Mouse (Mus musculus) small intestine, adult 2 months (tissue): ENCODE data around the gene Eral1. TPM values are rescaled to one million over a fixed set of nuclear protein-coding genes. Genes with fewer than 3 reads are reported as not detected.

Experiments used
- H3K27ac ChIP-seq: fragments of 200-500 bp; 2 replicates; pipeline ENCODE4 v1.5.1; 2012; ENCODE audit warnings: low read depth, low read length, control low read depth, inconsistent platforms; ENCODE audit not compliant: insufficient read depth
- H3K27me3 ChIP-seq: fragments of 200-500 bp; 2 replicates; pipeline ENCODE4 v1.6.1; 2012; ENCODE audit warnings: mild to moderate bottlenecking, moderate library complexity, low read length, inconsistent platforms; ENCODE audit not compliant: control insufficient read depth, insufficient read depth
- H3K36me3 ChIP-seq: fragments of 200-500 bp; 2 replicates; pipeline ENCODE4 v1.6.1; 2012; ENCODE audit warnings: mild to moderate bottlenecking, low read length, control low read depth, inconsistent platforms; ENCODE audit not compliant: control insufficient read depth, insufficient read depth
- H3K4me1 ChIP-seq: fragments of 200-500 bp; 2 replicates; pipeline ENCODE4 v1.6.1; 2012; ENCODE audit warnings: low read length, inconsistent platforms, mixed read lengths; ENCODE audit not compliant: control insufficient read depth, insufficient read depth, insufficient read length
- H3K4me3 ChIP-seq: fragments of 200-500 bp; 2 replicates; pipeline ENCODE4 v1.5.1; 2012; ENCODE audit warnings: low read depth, mild to moderate bottlenecking, control low read depth, inconsistent platforms, low read length, moderate library complexity
- CTCF ChIP-seq: fragments of 200-500 bp; IDR thresholded peaks from 2 replicates; pipeline ENCODE4 v1.5.1; 2012; ENCODE audit warnings: low read depth, mild to moderate bottlenecking, control low read depth, inconsistent platforms, low read length, moderate library complexity, mixed read lengths; ENCODE audit not compliant: insufficient replicate concordance, insufficient read length; ENCODE audit errors: extremely low read depth
- POLR2A ChIP-seq: fragments of 200-500 bp; IDR thresholded peaks from 2 replicates; pipeline ENCODE4 v1.6.1; 2012; ENCODE audit warnings: low read depth, mild to moderate bottlenecking, control low read depth, inconsistent platforms, low read length, moderate library complexity
- WGBS: fragments of 180-500 bp; shearing (Covaris S2); methylation state at CpG from one replicate; pipeline ENCODE4 v1.1.7; 2018; 5-methylcytosine and 5-hydroxymethylcytosine counted together
- polyA plus RNA-seq: library from polyadenylated mRNA; depleted of rRNA; stranded (reverse); fragments of >200 nt; gene quantifications from 2 replicates; pipeline ENCODE4 v1.2.3, GENCODE M21; 2012

Eral1 gene
- polyA plus RNA-seq, 1 experiment = 17.3 TPM

DNA sequence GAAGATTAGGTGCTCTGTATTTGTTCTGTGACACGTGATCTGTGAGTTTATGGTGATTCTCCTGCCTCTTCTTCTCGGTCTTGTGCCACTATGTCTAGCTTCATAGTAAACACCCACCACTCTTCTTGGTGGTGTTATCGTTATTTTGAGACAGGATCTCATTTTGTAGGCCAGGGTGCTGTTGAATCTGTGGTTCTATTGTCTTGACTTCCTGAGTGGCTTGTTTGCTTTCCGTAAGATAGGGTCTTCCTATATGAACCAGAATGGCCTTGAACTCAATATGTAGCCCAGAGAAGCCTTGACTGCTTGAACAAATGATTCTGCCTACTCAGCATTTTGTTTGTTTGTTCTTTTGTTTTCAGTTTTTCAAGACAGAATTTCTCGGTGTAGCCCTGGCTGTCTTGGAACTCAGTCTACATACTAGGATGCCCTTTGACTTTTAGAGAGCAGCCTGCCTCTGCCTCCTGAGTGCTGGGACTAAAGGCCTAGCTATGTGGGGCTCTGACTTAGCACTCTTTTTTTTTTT is 7.6 kb upstream of the Eral1 start:
- no peak overlapping the region for H3K27ac ChIP-seq
- H3K36me3 ChIP-seq = no peaks in the 10 kb centered on the region
- H3K4me1 ChIP-seq = no peaks in the 10 kb centered on the region
- H3K4me3 ChIP-seq = no peak overlapping the region
- no peak for TF ChIP-seq CTCF
- no peak for TF ChIP-seq POLR2A
- 67% methylated on average over 5 of the region's 5 CpGs for WGBS
- H3K27me3 ChIP-seq = no peaks in the 10 kb centered on the region

- Histone ChIP-seq H3K27me3 (no peaks in the 10 kb centered on the region), H3K4me3 (no peak overlapping the region), H3K27ac (no peak overlapping the region), H3K4me1 (no peaks in the 10 kb centered on the region), H3K36me3 (no peaks in the 10 kb centered on the region)
- WGBS = 61% methylated on average over 4 of the region's 4 CpGs
- TF ChIP-seq CTCF = no peak
- no peak for TF ChIP-seq POLR2A
Measured at GRCm38 (mm10) chr11:78086925-78087479, 6.8 kb upstream of the Eral1 start.

DNA sequence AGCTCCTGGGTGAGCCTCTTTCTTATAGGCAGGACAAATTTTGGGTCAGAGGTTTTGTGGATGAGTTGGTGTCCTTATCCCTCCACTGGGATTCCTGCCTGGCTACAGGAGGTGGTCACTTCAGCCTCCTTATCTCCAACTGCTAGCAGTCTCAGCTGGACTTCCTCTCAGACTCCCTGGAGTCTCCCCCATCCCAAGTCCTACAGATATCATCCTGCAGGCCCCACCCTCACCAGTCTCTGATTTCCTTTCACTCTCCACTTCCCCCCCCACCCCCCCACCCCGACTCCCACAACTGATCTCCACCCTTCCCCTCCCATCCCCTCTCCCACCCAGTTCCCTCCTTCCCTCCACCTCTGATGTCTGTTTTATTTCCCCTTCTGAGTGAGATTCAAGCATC is 3.4 kb upstream of the Eral1 start:
- TF ChIP-seq CTCF (no peak), POLR2A (no peak)
- no peaks in the 10 kb centered on the region for H3K27me3 ChIP-seq
- no peaks in the 10 kb centered on the region for H3K4me1 ChIP-seq
- no peaks in the 10 kb centered on the region for H3K36me3 ChIP-seq
- WGBS = 20% methylated on average over 1 of the region's 1 CpGs
- H3K27ac ChIP-seq = no peak overlapping the region
- no peak overlapping the region for H3K4me3 ChIP-seq

- Histone ChIP-seq H3K4me3 (no peak overlapping the region), H3K36me3 (peaks cover 27% of the 10 kb centered on the region), H3K27ac (no peak overlapping the region), H3K27me3 (no peaks in the 10 kb centered on the region), H3K4me1 (no peaks in the 10 kb centered on the region)
- no peak for TF ChIP-seq CTCF
- no peak for TF ChIP-seq POLR2A
- 92% methylated on average over 4 of the region's 4 CpGs for WGBS
Measured at GRCm38 (mm10) chr11:78074666-78075065, 5.5 kb downstream of the Eral1 start.

DNA sequence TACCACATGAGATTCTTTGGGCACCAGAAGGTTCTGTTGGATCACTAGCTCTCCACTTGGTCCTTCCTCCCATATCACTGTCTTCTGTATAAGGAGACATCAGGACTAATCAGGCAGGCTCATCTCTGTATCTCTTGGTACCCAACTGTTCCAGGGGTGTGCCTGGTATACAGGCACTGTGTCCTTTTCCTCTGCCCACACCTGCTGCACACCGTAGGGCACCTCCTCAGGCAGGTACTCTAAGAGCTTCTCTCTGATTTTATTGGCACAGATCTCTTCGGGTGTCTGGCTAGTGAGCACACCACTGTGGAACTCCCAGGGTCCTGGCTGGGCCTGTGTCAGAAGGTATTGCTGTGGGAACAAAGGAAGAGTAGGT is 5.9 kb downstream of the Eral1 start:
- no peaks in the 10 kb centered on the region for H3K4me1 ChIP-seq
- H3K27me3 ChIP-seq = no peaks in the 10 kb centered on the region
- no peak overlapping the region for H3K27ac ChIP-seq
- peaks cover 27% of the 10 kb centered on the region for H3K36me3 ChIP-seq
- TF ChIP-seq POLR2A (no peak), CTCF (no peak)
- no peak overlapping the region for H3K4me3 ChIP-seq
- 90% methylated on average over 2 of the region's 2 CpGs for WGBS

- no peaks in the 10 kb centered on the region for H3K27me3 ChIP-seq
- WGBS = 94% methylated on average over 9 of the region's 9 CpGs
- H3K36me3 ChIP-seq = peaks cover 27% of the 10 kb centered on the region
- H3K4me3 ChIP-seq = no peak overlapping the region
- no peak overlapping the region for H3K27ac ChIP-seq
- TF ChIP-seq POLR2A = no peak
- TF ChIP-seq CTCF = no peak
- no peaks in the 10 kb centered on the region for H3K4me1 ChIP-seq
Measured at GRCm38 (mm10) chr11:78073577-78074276, 6.5 kb downstream of the Eral1 start.

- no peaks in the 10 kb centered on the region for H3K4me1 ChIP-seq
- TF ChIP-seq CTCF (no peak), POLR2A (no peak)
- no peaks in the 10 kb centered on the region for H3K27me3 ChIP-seq
- no peak overlapping the region for H3K4me3 ChIP-seq
- H3K27ac ChIP-seq = no peak overlapping the region
- peaks cover 26% of the 10 kb centered on the region for H3K36me3 ChIP-seq
- WGBS = 34% methylated on average over 6 of the region's 6 CpGs
Measured at GRCm38 (mm10) chr11:78072425-78073130, 7.6 kb downstream of the Eral1 start.
